Mouse (Mus musculus) hindbrain, embryonic 15.5 days (tissue): Measurements from ENCODE around the gene Ggta1. TPM values are rescaled to one million over a fixed set of nuclear protein-coding genes. Genes with fewer than 3 reads are reported as not detected.

ENCODE experiments used
- ATAC-seq: fragments of 200-750 bp; cut with Nextera tagmentation; 2 replicates; pipeline ENCODE4 v1.8.0; 2017; ENCODE audit warnings: low read depth, moderate number of reproducible peaks, moderate TSS enrichment; ENCODE audit not compliant: low FRiP score
- H3K27ac ChIP-seq: fragments of 300-500 bp; sonication (generic); replicated peaks from 2 replicates; pipeline ENCODE4 v1.5.1; 2015; ENCODE audit warnings: mild to moderate bottlenecking, inconsistent platforms
- H3K27me3 ChIP-seq: fragments of 300-500 bp; sonication (generic); 2 replicates; pipeline ENCODE4 v1.6.1; 2015; ENCODE audit warnings: control low read depth, inconsistent platforms
- H3K36me3 ChIP-seq: fragments of 300-500 bp; sonication (generic); 2 replicates; pipeline ENCODE4 v1.6.1; 2015; ENCODE audit warnings: control low read depth, inconsistent platforms
- H3K4me1 ChIP-seq: fragments of 300-500 bp; sonication (generic); replicated peaks from 2 replicates; pipeline ENCODE4 v1.6.1; 2015; ENCODE audit warnings: control low read depth, inconsistent platforms
- H3K4me2 ChIP-seq: fragments of 300-500 bp; sonication (generic); 2 replicates; pipeline ENCODE4 v1.6.1; 2015; ENCODE audit warnings: moderate library complexity, mild to moderate bottlenecking, inconsistent platforms
- H3K4me3 ChIP-seq: fragments of 300-500 bp; sonication (generic); 2 replicates; pipeline ENCODE4 v1.5.1; 2015; ENCODE audit warnings: mild to moderate bottlenecking, inconsistent platforms
- H3K9ac ChIP-seq: fragments of 300-500 bp; sonication (generic); 2 replicates; pipeline ENCODE4 v1.6.1; 2015; ENCODE audit warnings: inconsistent platforms
- H3K9me3 ChIP-seq: fragments of 300-500 bp; sonication (generic); 2 replicates; pipeline ENCODE4 v1.6.1; 2016; ENCODE audit warnings: control low read depth, inconsistent platforms
- WGBS: fragments of 180-500 bp; shearing (Covaris S2); methylation state at CpG from one replicate; pipeline ENCODE4 v1.1.7; 2015; 5-methylcytosine and 5-hydroxymethylcytosine counted together
- polyA plus RNA-seq: library from polyadenylated mRNA; unstranded; fragments of >200 nt; fragmentation: Nextera tagmentation; extraction: Ambion mirVana; gene quantifications from 2 replicates; pipeline ENCODE4 v1.2.1, GENCODE M21; 2015

Ggta1 gene
- polyA plus RNA-seq, 1 experiment from 2014 or later, result 7.8 TPM

DNA sequence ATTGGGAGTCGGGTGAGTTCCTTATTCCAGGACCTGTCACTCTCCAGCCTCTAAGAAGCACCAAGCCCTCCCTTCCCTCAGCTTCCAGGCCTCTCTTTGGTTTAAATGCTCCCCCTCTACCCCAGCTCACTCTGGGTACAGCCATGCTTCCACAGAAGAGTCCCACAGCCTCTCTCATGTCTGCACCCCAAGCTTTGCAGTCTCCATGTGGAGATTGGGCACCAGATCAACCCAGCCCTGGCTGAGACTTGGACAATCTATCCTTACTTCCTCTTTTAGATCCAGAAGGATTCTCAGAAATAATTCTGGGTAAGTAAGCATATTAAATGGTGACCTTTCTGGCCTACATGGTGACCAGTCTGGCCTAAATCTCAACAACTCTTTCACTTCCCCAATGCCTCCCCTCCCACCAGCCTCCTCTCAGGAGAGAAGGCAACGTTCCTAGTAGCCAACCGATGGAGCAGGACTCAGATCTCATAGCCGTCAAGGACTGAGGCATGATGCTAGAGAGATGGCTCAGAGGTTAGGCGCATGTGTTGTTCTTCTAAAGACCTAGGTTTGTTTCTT is 11.5 kb downstream of the Ggta1 start:
- Histone ChIP-seq H3K27ac (no peak overlapping the region), H3K4me3 (no peak overlapping the region), H3K9me3 (no peaks in the 10 kb centered on the region), H3K9ac (no peak overlapping the region), H3K4me2 (no peak overlapping the region), H3K27me3 (no peaks in the 10 kb centered on the region), H3K36me3 (no peaks in the 10 kb centered on the region), H3K4me1 (no peaks in the 10 kb centered on the region)
- WGBS, result 92% methylated on average over 5 of the region's 5 CpGs
- no peak for ATAC-seq

GRCm38 (mm10) chr2:35450856-35451255 is 12.2 kb downstream of the Ggta1 start:
- H3K36me3 ChIP-seq, result no peaks in the 10 kb centered on the region
- no peaks in the 10 kb centered on the region for H3K9me3 ChIP-seq
- H3K4me2 ChIP-seq, result no peak overlapping the region
- no peak for ATAC-seq
- no peak overlapping the region for H3K9ac ChIP-seq
- 83% methylated on average over 4 of the region's 4 CpGs for WGBS
- no peaks in the 10 kb centered on the region for H3K27me3 ChIP-seq
- H3K4me3 ChIP-seq, result no peak overlapping the region
- H3K27ac ChIP-seq, result no peak overlapping the region
- no peaks in the 10 kb centered on the region for H3K4me1 ChIP-seq

GRCm38 (mm10) chr2:35449687-35450622 is 13.1 kb downstream of the Ggta1 start:
- no peak overlapping the region for H3K4me2 ChIP-seq
- H3K27me3 ChIP-seq, result no peaks in the 10 kb centered on the region
- no peak for ATAC-seq
- 0 out of 2 replicates have a peak, but pooled peaks cover 2% of the 10 kb centered on the region for H3K4me1 ChIP-seq
- no peak overlapping the region for H3K9ac ChIP-seq
- H3K4me3 ChIP-seq, result no peak overlapping the region
- H3K27ac ChIP-seq, result no peak overlapping the region
- WGBS, result 89% methylated on average over 12 of the region's 12 CpGs
- H3K9me3 ChIP-seq, result no peaks in the 10 kb centered on the region
- H3K36me3 ChIP-seq, result no peaks in the 10 kb centered on the region

GRCm38 (mm10) chr2:35448914-35449670 is 13.9 kb downstream of the Ggta1 start:
- Histone ChIP-seq H3K9me3 (no peaks in the 10 kb centered on the region), H3K36me3 (no peaks in the 10 kb centered on the region), H3K4me3 (no peak overlapping the region), H3K27me3 (no peaks in the 10 kb centered on the region), H3K4me1 (0 out of 2 replicates have a peak, but pooled peaks cover 6% of the 10 kb centered on the region), H3K9ac (no peak overlapping the region), H3K27ac (no peak overlapping the region), H3K4me2 (no peak overlapping the region)
- 85% methylated on average over 9 of the region's 9 CpGs for WGBS
- ATAC-seq, result no peak

DNA sequence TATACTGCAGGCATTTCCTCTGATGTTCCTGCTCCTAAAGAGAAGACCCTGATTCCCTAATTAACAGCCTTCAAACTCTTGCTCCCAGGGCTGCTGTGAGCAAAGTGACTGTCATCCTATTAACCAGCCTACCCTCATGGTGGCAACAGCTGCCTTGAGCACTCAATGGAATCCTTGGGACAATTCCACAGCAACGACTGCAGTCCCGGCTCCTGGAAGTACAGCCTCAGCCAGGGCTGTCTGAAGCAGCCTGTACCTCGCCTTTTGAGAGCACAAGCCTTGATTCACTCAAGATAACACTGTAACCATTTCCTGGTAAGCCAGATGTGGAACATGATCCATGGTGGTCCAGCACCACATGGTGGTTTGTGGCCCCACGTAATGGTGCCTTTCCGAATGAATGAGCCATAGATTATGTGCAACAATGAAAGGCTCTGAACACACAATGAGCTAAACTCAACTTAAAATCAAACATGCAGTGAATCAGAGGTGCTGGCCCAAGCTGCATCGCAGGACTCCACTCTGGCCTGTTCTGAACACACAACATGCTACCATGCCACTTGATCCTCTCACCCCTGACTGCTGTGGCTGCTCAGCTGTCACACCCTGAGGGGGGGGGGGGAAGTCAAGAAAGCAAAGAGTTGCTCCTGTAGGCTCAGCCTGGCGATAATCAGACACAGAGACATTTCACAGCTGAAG is 14.7 kb downstream of the Ggta1 start:
- Histone ChIP-seq H3K9ac (no peak overlapping the region), H3K4me3 (no peak overlapping the region), H3K4me2 (no peak overlapping the region), H3K27ac (no peak overlapping the region), H3K9me3 (no peaks in the 10 kb centered on the region), H3K4me1 (0 out of 2 replicates have a peak, but pooled peaks cover 6% of the 10 kb centered on the region), H3K36me3 (no peaks in the 10 kb centered on the region), H3K27me3 (no peaks in the 10 kb centered on the region)
- 64% methylated on average over 7 of the region's 7 CpGs for WGBS
- ATAC-seq, result no peak

DNA sequence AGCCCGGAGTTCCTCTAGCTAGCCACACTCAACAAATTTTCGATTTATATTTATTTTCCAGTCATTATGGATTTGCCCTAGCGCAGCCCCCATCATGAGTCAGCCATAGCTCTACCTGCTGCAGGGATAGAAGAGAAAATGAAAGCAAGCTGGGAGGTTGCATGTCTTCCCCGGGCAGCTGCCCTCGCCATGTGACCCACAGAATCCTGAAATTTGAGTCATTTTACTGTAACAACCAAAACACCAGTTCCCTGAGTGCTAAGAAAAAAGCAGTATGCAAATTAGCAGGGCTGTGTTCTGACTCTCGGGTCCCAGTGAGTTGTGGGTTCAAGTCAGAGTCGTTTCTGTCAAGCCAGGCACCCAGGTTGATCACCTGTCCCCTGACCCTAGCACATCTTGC is 15.6 kb downstream of the Ggta1 start:
- Histone ChIP-seq H3K27ac (no peak overlapping the region), H3K4me2 (no peak overlapping the region), H3K9ac (no peak overlapping the region), H3K4me1 (0 out of 2 replicates have a peak, but pooled peaks cover 6% of the 10 kb centered on the region), H3K36me3 (no peaks in the 10 kb centered on the region), H3K27me3 (no peaks in the 10 kb centered on the region), H3K4me3 (no peak overlapping the region), H3K9me3 (no peaks in the 10 kb centered on the region)
- no peak for ATAC-seq
- WGBS, result 85% methylated on average over 7 of the region's 7 CpGs

DNA sequence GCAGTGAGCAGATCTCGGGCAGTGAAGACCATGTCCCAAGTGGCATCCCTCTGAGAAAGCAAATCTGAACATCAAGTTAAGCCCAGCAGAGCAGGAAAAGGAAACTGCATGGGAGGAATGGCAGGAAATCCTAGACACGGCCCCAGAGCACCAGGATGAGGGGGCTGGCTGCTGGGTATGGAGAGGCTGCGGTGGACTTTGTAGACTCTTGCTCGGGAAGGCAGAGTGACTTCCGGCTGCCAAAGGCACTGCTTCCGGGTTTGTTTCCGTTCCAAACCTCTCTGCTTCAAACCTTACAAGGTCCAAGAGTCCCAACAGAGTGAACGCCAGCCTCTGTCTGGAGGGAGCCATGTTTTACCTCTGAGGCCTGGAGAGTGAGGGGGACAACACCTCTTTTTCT is 16.2 kb downstream of the Ggta1 start:
- no peak overlapping the region for H3K27ac ChIP-seq
- H3K4me1 ChIP-seq, result 0 out of 2 replicates have a peak, but pooled peaks cover 6% of the 10 kb centered on the region
- H3K27me3 ChIP-seq, result no peaks in the 10 kb centered on the region
- no peak overlapping the region for H3K4me2 ChIP-seq
- no peak for ATAC-seq
- H3K36me3 ChIP-seq, result no peaks in the 10 kb centered on the region
- no peak overlapping the region for H3K4me3 ChIP-seq
- H3K9ac ChIP-seq, result no peak overlapping the region
- H3K9me3 ChIP-seq, result no peaks in the 10 kb centered on the region
- WGBS, result 80% methylated on average over 8 of the region's 8 CpGs

GRCm38 (mm10) chr2:35446300-35446699 is 16.7 kb downstream of the Ggta1 start:
- no peak for ATAC-seq
- H3K9ac ChIP-seq, result no peak overlapping the region
- 0 out of 2 replicates have a peak, but pooled peaks cover 6% of the 10 kb centered on the region for H3K4me1 ChIP-seq
- WGBS, result 82% methylated on average over 5 of the region's 5 CpGs
- H3K4me3 ChIP-seq, result no peak overlapping the region
- no peaks in the 10 kb centered on the region for H3K9me3 ChIP-seq
- H3K36me3 ChIP-seq, result no peaks in the 10 kb centered on the region
- no peak overlapping the region for H3K27ac ChIP-seq
- H3K4me2 ChIP-seq, result no peak overlapping the region
- no peaks in the 10 kb centered on the region for H3K27me3 ChIP-seq

- Histone ChIP-seq H3K4me1 (0 out of 2 replicates have a peak, but pooled peaks cover 6% of the 10 kb centered on the region), H3K27ac (no peak overlapping the region), H3K27me3 (no peaks in the 10 kb centered on the region), H3K4me3 (no peak overlapping the region), H3K36me3 (no peaks in the 10 kb centered on the region), H3K9ac (no peak overlapping the region), H3K4me2 (no peak overlapping the region), H3K9me3 (no peaks in the 10 kb centered on the region)
- no peak for ATAC-seq
- WGBS, result 88% methylated on average over 7 of the region's 7 CpGs
Observed at GRCm38 (mm10) chr2:35445610-35446009, 17.4 kb downstream of the Ggta1 start.

DNA sequence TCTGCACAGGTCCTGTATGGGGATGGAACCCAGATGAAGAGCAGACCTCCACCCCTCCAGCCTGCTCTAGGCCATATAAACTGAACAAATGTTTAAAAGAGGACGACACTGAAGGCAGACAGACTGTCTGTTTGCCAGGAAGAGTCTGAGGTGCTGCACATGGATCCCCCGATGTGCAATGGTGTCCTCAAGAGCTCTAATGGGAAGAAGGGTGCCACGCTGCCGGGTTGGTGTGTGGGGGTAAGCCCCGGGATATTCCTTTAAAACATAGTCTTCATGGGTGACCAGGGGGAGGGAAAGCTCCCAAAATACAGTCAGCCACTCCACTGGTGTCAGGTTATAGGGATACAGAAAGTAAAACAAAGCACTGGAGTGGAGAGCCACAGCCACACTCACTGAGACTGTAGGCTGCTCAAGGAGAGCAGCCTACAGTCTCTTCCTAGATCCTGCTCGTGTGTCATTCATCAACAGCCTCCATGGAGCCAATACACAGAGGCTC is 18.2 kb downstream of the Ggta1 start:
- no peak for ATAC-seq
- H3K9me3 ChIP-seq, result no peaks in the 10 kb centered on the region
- no peak overlapping the region for H3K27ac ChIP-seq
- H3K36me3 ChIP-seq, result no peaks in the 10 kb centered on the region
- H3K4me2 ChIP-seq, result no peak overlapping the region
- H3K4me1 ChIP-seq, result 0 out of 2 replicates have a peak, but pooled peaks cover 6% of the 10 kb centered on the region
- no peak overlapping the region for H3K9ac ChIP-seq
- 76% methylated on average over 6 of the region's 6 CpGs for WGBS
- H3K27me3 ChIP-seq, result no peaks in the 10 kb centered on the region
- H3K4me3 ChIP-seq, result no peak overlapping the region

GRCm38 (mm10) chr2:35443981-35444763 is 18.9 kb downstream of the Ggta1 start:
- 65% methylated on average over 16 of the region's 16 CpGs for WGBS
- Histone ChIP-seq H3K27ac (0 out of 2 replicates have a peak overlapping the region, but pooled peaks have one; percentile 35), H3K9me3 (no peaks in the 10 kb centered on the region)

More at GRCm38 (mm10) chr2:35443981-35444763, 18.9 kb downstream of the Ggta1 start:
- H3K27me3 ChIP-seq, result no peaks in the 10 kb centered on the region
- H3K36me3 ChIP-seq, result no peaks in the 10 kb centered on the region
- no peak overlapping the region for H3K9ac ChIP-seq
- H3K4me2 ChIP-seq, result no peak overlapping the region
- H3K4me3 ChIP-seq, result no peak overlapping the region
- no peak for ATAC-seq
- H3K4me1 ChIP-seq, result 0 out of 2 replicates have a peak, but pooled peaks cover 6% of the 10 kb centered on the region
